9 mouse cellular contexts compared by ENCODE assay signal in genomic region chr12:56959230-56960051, GRCm38 (mm10).
DNase-seq lines count a peak whose midpoint lies in the region; ATAC-seq and TF ChIP-seq lines count a peak whose summit lies in the region.
"Had no signal": no experiment of that assay in that cellular context is flagged by ENCODE, and none has a peak within 500 bp of the region (broad histone marks: within the 10 kb centered on the region; RNA-seq: fewer than 3 reads in every experiment).

No protein-coding gene starts in this region.

- H3K36me3 ChIP-seq in forebrain, embryonic 15.5 days, result no peaks in the 10 kb centered on the region
- no peaks in the 10 kb centered on the region for H3K36me3 ChIP-seq in forebrain, embryonic 11.5 days (ENCODE audit: control insufficient read depth, insufficient read depth, low read length)
- H3K36me3 ChIP-seq in limb, embryonic 13.5 days, result no peaks in the 10 kb centered on the region
- no peaks in the 10 kb centered on the region for H3K36me3 ChIP-seq in liver, postnatal 0 days (replicated peaks; ENCODE audit: insufficient read depth, low read length)

- no peaks in the 10 kb centered on the region for H3K9me3 ChIP-seq in forebrain, embryonic 15.5 days
- H3K9me3 ChIP-seq in forebrain, embryonic 11.5 days (ENCODE audit: control insufficient read depth, low read length), result no peaks in the 10 kb centered on the region
- no peaks in the 10 kb centered on the region for H3K9me3 ChIP-seq in limb, embryonic 13.5 days
- H3K9me3 ChIP-seq in liver, postnatal 0 days (ENCODE audit: low read length), result no peaks in the 10 kb centered on the region

- TF ChIP-seq CTCF in liver, postnatal 0 days (IDR thresholded peaks at IDR 0.05; ENCODE audit: low read depth), result no peak

- ATAC-seq in forebrain, embryonic 15.5 days (replicated peaks), result peak; percentile 41; the same call in 1 of the 2 replicates
- ATAC-seq in forebrain, embryonic 11.5 days (replicated peaks; ENCODE audit: low FRiP score), result no peak
- peak; percentile 32; the same call in 1 of the 2 replicates for ATAC-seq in limb, embryonic 13.5 days (ENCODE audit: low FRiP score, low read depth)
- ATAC-seq in liver, postnatal 0 days, result no peak

- WGBS in forebrain, embryonic 15.5 days, result 22% methylated on average over 9 of the region's 9 CpGs
- 28% methylated on average over 9 of the region's 9 CpGs for WGBS in forebrain, embryonic 11.5 days
- WGBS in limb, embryonic 13.5 days, result 22% methylated on average over 9 of the region's 9 CpGs
- 62% methylated on average over 9 of the region's 9 CpGs for WGBS in liver, postnatal 0 days (ENCODE audit: insufficient replicate concordance)

- no peaks in the 10 kb centered on the region for H3K27me3 ChIP-seq in forebrain, embryonic 15.5 days
- H3K27me3 ChIP-seq in forebrain, embryonic 11.5 days (ENCODE audit: control insufficient read depth, insufficient read depth, low read length), result no peaks in the 10 kb centered on the region
- peaks cover 19% of the 10 kb centered on the region for H3K27me3 ChIP-seq in limb, embryonic 13.5 days
- no peaks in the 10 kb centered on the region for H3K27me3 ChIP-seq in liver, postnatal 0 days (ENCODE audit: insufficient read depth, low read length)

- H3K4me2 ChIP-seq in forebrain, embryonic 15.5 days (replicated peaks), result peak overlapping the region; percentile 24
- H3K4me2 ChIP-seq in forebrain, embryonic 11.5 days (ENCODE audit: low read depth, low read length, severe bottlenecking), result no peak overlapping the region
- peak overlapping the region; percentile 51 for H3K4me2 ChIP-seq in limb, embryonic 13.5 days (replicated peaks)
- no peak overlapping the region for H3K4me2 ChIP-seq in liver, postnatal 0 days (ENCODE audit: low read depth, low read length)

- no peak for TF ChIP-seq EP300 in liver, postnatal 0 days (IDR thresholded peaks at IDR 0.05; ENCODE audit: low read depth)

- DNase-seq in forebrain, embryonic 11.5 days (ENCODE audit: low spot score), result no peak
- peak; percentile 5 for DNase-seq in thymus, postnatal 0 days (ENCODE audit: low spot score)
- no peak for DNase-seq in thymus, adult 18-20 months
- no peak for DNase-seq in thymus, postnatal 10 days (ENCODE audit: low spot score in 2 of 2)
- DNase-seq in lung, postnatal 25 days (ENCODE audit: low spot score), result no peak
- no peak for DNase-seq in liver, postnatal 0 days
- DNase-seq: liver had no signal

- H3K4me3 ChIP-seq in forebrain, embryonic 15.5 days, result no peak overlapping the region
- no peak overlapping the region for H3K4me3 ChIP-seq in forebrain, embryonic 11.5 days (ENCODE audit: low read depth, low read length)
- H3K4me3 ChIP-seq in limb, embryonic 13.5 days, result no peak overlapping the region; the same call in 1 of the 2 replicates
- H3K4me3 ChIP-seq in liver, postnatal 0 days (ENCODE audit: low read depth, low read length), result no peak overlapping the region

- H3K27ac ChIP-seq in forebrain, embryonic 15.5 days (replicated peaks), result no peak overlapping the region
- no peak overlapping the region for H3K27ac ChIP-seq in forebrain, embryonic 11.5 days (ENCODE audit: low read depth, low read length)
- no peak overlapping the region for H3K27ac ChIP-seq in limb, embryonic 13.5 days
- no peak overlapping the region for H3K27ac ChIP-seq in liver, postnatal 0 days (ENCODE audit: low read depth)

- H3K4me1 ChIP-seq in forebrain, embryonic 15.5 days, result peaks cover 5% of the 10 kb centered on the region; the same call in 1 of the 2 replicates
- no peaks in the 10 kb centered on the region for H3K4me1 ChIP-seq in forebrain, embryonic 11.5 days (replicated peaks; ENCODE audit: control insufficient read depth, insufficient read depth, low read length)
- H3K4me1 ChIP-seq in limb, embryonic 13.5 days, result peaks cover 11% of the 10 kb centered on the region
- H3K4me1 ChIP-seq in liver, postnatal 0 days (ENCODE audit: insufficient read depth), result no peaks in the 10 kb centered on the region

- no peak overlapping the region for H3K9ac ChIP-seq in forebrain, embryonic 15.5 days (replicated peaks)
- H3K9ac ChIP-seq in forebrain, embryonic 11.5 days (ENCODE audit: low read length), result no peak overlapping the region
- no peak overlapping the region for H3K9ac ChIP-seq in limb, embryonic 13.5 days
- H3K9ac ChIP-seq in liver, postnatal 0 days (replicated peaks), result no peak overlapping the region

Comparison
In these comparisons a context has a peak if more than half of its experiments do, and no peak if none do; other contexts are left out.
1. ATAC-seq: peak in forebrain, embryonic 15.5 days (single experiment) and limb, embryonic 13.5 days (single experiment); none in forebrain, embryonic 11.5 days (single experiment) and liver, postnatal 0 days (single experiment).
2. H3K4me2 ChIP-seq: peak in forebrain, embryonic 15.5 days (single experiment) and limb, embryonic 13.5 days (single experiment); none in forebrain, embryonic 11.5 days (single experiment) and liver, postnatal 0 days (single experiment).